Mouse (Mus musculus) ZHBTc4 (cell line): ENCODE results near the gene Scnn1b.

Source experiments
- DNase-seq: peaks from one replicate; pipeline ENCODE4 v3.0.0-alpha.2; 2011; ENCODE audit warnings: low read depth, low spot score

Gene Scnn1b

DNA sequence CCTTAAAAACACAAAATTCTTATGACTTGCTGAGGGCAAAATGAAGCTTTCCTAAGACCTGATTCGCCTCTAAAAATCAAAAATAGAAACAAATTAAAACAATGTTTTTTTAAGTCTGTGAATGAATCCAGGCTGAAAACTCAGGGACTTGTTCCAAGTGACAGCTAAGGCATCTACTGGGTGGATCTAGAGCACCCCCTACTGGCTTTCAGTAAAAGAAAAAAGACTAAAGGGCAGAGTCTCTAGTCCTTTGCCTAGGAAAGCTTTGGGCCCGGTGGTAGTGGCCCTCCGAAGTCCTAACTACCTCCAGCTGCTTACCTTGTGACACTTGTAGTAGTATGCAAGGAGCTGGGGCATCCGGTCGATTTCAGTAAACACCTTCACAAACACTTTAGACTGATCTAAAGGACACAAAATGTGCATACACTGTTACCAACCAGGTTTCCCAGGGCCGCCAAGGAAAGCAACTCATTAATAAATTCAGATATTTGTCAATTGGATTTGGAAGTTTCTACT is 99.1 kb downstream of the Scnn1b start:
- peak; percentile 72 for DNase-seq

DNA sequence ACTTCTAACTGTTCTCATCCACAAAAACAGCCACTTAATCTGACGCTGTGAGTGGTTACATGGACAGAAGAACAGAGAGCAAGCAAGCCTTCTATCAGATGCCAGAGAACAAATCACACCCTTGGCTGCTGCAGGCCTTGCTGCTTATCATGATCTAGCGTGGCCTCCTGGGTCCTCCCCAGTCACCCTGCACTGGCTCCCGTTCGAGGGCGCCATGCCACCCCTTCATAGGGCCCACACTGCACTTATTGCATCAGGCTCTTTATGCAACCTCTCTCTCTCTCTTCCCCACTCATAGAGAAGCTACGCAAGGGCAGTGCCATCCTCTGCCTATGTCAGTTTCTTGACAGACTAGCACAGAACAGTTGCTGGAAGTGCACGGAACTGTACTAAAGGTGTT is 101.3 kb downstream of the Scnn1b start:
- no peak for DNase-seq
